Mouse (Mus musculus): Measurements from ENCODE around the gene Gm28038. TPM values are rescaled to one million over a fixed set of nuclear protein-coding genes. Genes with fewer than 3 reads are reported as not detected.

Gene Gm28038
- total RNA-seq, 1 experiment: not detected

DNA sequence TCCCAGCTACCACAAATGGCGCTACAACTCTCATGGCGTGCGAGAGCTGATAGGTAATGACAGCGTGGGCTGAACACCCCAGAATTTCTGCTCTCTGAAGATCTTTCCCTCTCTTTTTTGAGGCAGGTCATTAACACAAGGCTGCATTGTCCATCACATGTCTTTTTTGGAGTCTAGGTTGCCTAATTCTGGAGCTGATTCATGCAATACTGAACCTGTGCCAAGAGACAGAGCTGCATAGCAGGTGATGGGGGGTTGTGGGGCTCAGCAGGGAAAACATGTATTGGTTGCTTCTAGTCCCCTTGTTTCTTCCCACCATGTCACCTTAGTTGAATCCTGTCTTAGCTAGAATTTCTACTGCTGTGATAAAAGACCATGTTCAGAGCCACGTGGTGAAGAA, 44.5 kb downstream of the Gm28038 start:
- Histone ChIP-seq H3K9ac (ENCODE audit: insufficient read depth, low read depth, low read length, poor library complexity, severe bottlenecking) (no peak overlapping the region), H3K9me3 (ENCODE audit: control insufficient read depth, insufficient read depth, low read depth, low read length) (no peaks in the 10 kb centered on the region), H3K4me1 (ENCODE audit: control insufficient read depth in 2 of 2, insufficient read depth in 2 of 2, low read length in 2 of 2, poor library complexity in 1 of 2) (no peaks in the 10 kb centered on the region), H3K36me3 (ENCODE audit: control insufficient read depth, insufficient read depth, low read length, poor library complexity, severe bottlenecking) (peaks cover 68% of the 10 kb centered on the region), H3K27ac (ENCODE audit: insufficient read depth, low read depth, low read length, poor library complexity, severe bottlenecking) (no peak overlapping the region), H3K4me3 (ENCODE audit: insufficient read depth in 1 of 2, low read depth in 1 of 2, low read length in 2 of 2, poor library complexity in 1 of 2, severe bottlenecking in 1 of 2) (no peak overlapping the region)
- no peak for TF ChIP-seq ZC3H11A (IDR thresholded peaks at IDR 0.05; ENCODE audit: borderline replicate concordance, low read depth, low read length)
- TF ChIP-seq HCFC1 (IDR thresholded peaks at IDR 0.05; ENCODE audit: borderline replicate concordance, insufficient read depth, low read length): no peak
- TF ChIP-seq CHD2 (IDR thresholded peaks at IDR 0.05; ENCODE audit: low read depth, low read length): no peak
- no peak for TF ChIP-seq ZNF384 (IDR thresholded peaks at IDR 0.05; ENCODE audit: low read depth, low read length)
- no peak for TF ChIP-seq MAFK (IDR thresholded peaks at IDR 0.05; ENCODE audit: insufficient read depth, low read depth, low read length)
- in situ Hi-C loops (cut with MboI; ENCODE audit: low sequenced_read_pairs in 2 of 2, unreplicated experiment in 2 of 2): no loop called here
- no peak for DNase-seq (ENCODE audit: low read depth, low spot score)

DNA sequence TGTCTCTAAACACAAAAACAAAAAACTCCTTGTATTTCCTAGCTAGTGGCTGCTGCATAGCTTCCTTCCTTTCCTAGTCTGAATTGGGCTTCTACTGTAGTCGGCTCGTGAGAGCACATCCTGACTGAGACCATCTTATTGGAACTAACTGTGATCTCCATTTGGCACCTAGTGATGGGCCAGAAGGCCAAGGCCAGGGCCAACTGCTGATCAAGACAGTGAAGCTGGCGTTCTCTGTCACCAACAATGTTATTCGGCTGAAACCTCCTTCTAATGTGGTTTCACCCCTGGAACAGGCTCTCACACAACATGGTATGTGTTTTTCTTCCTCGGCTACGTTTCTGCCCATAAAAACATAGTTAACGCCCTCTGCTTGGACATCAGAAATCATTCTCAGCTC, 46.4 kb downstream of the Gm28038 start:
- no peaks in the 10 kb centered on the region for H3K9me3 ChIP-seq (ENCODE audit: control insufficient read depth, insufficient read depth, low read depth, low read length)
- in situ Hi-C loops (cut with MboI; ENCODE audit: low sequenced_read_pairs in 2 of 2, unreplicated experiment in 2 of 2): no loop called here
- TF ChIP-seq ZC3H11A (IDR thresholded peaks at IDR 0.05; ENCODE audit: borderline replicate concordance, low read depth, low read length) (no peak), MAFK (IDR thresholded peaks at IDR 0.05; ENCODE audit: insufficient read depth, low read depth, low read length) (no peak), ZNF384 (IDR thresholded peaks at IDR 0.05; ENCODE audit: low read depth, low read length) (no peak), CHD2 (IDR thresholded peaks at IDR 0.05; ENCODE audit: low read depth, low read length) (no peak), HCFC1 (IDR thresholded peaks at IDR 0.05; ENCODE audit: borderline replicate concordance, insufficient read depth, low read length) (no peak)
- no peak overlapping the region for H3K4me3 ChIP-seq (ENCODE audit: insufficient read depth in 1 of 2, low read depth in 1 of 2, low read length in 2 of 2, poor library complexity in 1 of 2, severe bottlenecking in 1 of 2)
- no peak overlapping the region for H3K9ac ChIP-seq (ENCODE audit: insufficient read depth, low read depth, low read length, poor library complexity, severe bottlenecking)
- no peaks in the 10 kb centered on the region for H3K4me1 ChIP-seq (ENCODE audit: control insufficient read depth in 2 of 2, insufficient read depth in 2 of 2, low read length in 2 of 2, poor library complexity in 1 of 2)
- H3K27ac ChIP-seq (ENCODE audit: insufficient read depth, low read depth, low read length, poor library complexity, severe bottlenecking): no peak overlapping the region
- no peak for DNase-seq (ENCODE audit: low read depth, low spot score)
- H3K36me3 ChIP-seq (ENCODE audit: control insufficient read depth, insufficient read depth, low read length, poor library complexity, severe bottlenecking): peaks cover 71% of the 10 kb centered on the region

DNA sequence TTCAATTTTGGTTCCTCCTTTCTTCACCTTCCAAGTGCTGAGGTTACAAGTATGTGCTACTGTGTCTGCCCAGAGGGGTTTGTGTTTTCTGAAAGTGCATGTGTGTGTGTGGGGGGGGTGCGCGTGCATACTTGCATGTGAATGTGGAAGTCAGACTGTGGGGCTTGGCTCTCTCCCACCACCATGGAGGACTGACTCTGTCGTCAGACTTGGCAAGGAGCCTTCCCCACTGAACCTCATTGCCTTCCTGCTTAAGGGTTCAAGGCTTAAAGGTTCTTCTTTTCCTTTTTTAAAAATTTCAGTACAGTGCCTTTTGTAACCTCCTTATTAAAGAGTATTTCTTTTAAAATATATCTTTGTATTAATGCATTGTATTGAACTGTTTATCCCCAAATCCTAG, 47.9 kb downstream of the Gm28038 start:
- TF ChIP-seq HCFC1 (IDR thresholded peaks at IDR 0.05; ENCODE audit: borderline replicate concordance, insufficient read depth, low read length) (no peak), ZNF384 (IDR thresholded peaks at IDR 0.05; ENCODE audit: low read depth, low read length) (no peak), CHD2 (IDR thresholded peaks at IDR 0.05; ENCODE audit: low read depth, low read length) (no peak), MAFK (IDR thresholded peaks at IDR 0.05; ENCODE audit: insufficient read depth, low read depth, low read length) (no peak), ZC3H11A (IDR thresholded peaks at IDR 0.05; ENCODE audit: borderline replicate concordance, low read depth, low read length) (no peak)
- no peak for DNase-seq (ENCODE audit: low read depth, low spot score)
- H3K36me3 ChIP-seq (ENCODE audit: control insufficient read depth, insufficient read depth, low read length, poor library complexity, severe bottlenecking): peaks cover 71% of the 10 kb centered on the region
- H3K4me1 ChIP-seq (ENCODE audit: control insufficient read depth in 2 of 2, insufficient read depth in 2 of 2, low read length in 2 of 2, poor library complexity in 1 of 2): no peaks in the 10 kb centered on the region
- in situ Hi-C loops (cut with MboI; ENCODE audit: low sequenced_read_pairs in 2 of 2, unreplicated experiment in 2 of 2): no loop called here
- H3K27ac ChIP-seq (ENCODE audit: insufficient read depth, low read depth, low read length, poor library complexity, severe bottlenecking): no peak overlapping the region
- H3K9ac ChIP-seq (ENCODE audit: insufficient read depth, low read depth, low read length, poor library complexity, severe bottlenecking): no peak overlapping the region
- no peaks in the 10 kb centered on the region for H3K9me3 ChIP-seq (ENCODE audit: control insufficient read depth, insufficient read depth, low read depth, low read length)
- no peak overlapping the region for H3K4me3 ChIP-seq (ENCODE audit: insufficient read depth in 1 of 2, low read depth in 1 of 2, low read length in 2 of 2, poor library complexity in 1 of 2, severe bottlenecking in 1 of 2)

DNA sequence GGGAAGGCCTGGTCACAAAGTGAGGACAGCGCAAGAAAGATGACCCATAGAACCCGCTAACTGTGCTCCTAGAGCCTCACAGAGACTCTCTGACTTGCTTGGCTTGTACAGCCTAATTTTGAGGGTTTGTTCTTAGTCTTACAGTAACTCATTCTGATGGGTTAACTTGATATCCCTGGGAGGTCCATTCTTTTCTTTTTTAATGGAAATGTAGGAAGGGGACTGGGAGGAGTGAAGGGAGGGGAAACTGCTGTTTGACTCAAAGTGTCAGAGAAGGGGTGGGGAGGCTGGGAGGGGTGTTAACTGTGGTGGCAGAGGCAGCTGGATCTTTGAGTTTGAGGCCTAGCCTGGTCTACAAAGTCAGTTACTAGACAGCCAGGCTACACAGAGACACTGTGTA, 54.5 kb downstream of the Gm28038 start:
- in situ Hi-C loops (cut with MboI; ENCODE audit: low sequenced_read_pairs in 2 of 2, unreplicated experiment in 2 of 2): no loop called here
- H3K27ac ChIP-seq (ENCODE audit: insufficient read depth, low read depth, low read length, poor library complexity, severe bottlenecking): peak overlapping the region; percentile 21; the same call in 1 of the 2 replicates

More for the DNA sequence above, 54.5 kb downstream of the Gm28038 start:
- Histone ChIP-seq H3K9ac (ENCODE audit: insufficient read depth, low read depth, low read length, poor library complexity, severe bottlenecking) (no peak overlapping the region), H3K4me3 (ENCODE audit: insufficient read depth in 1 of 2, low read depth in 1 of 2, low read length in 2 of 2, poor library complexity in 1 of 2, severe bottlenecking in 1 of 2) (no peak overlapping the region), H3K9me3 (ENCODE audit: control insufficient read depth, insufficient read depth, low read depth, low read length) (no peaks in the 10 kb centered on the region), H3K4me1 (ENCODE audit: control insufficient read depth in 2 of 2, insufficient read depth in 2 of 2, low read length in 2 of 2, poor library complexity in 1 of 2) (peaks cover 4 to 21% of the 10 kb centered on the region in 2 experiments), H3K36me3 (ENCODE audit: control insufficient read depth, insufficient read depth, low read length, poor library complexity, severe bottlenecking) (peaks cover 81% of the 10 kb centered on the region)
- peak; percentile 85 for DNase-seq (ENCODE audit: low read depth, low spot score)
- TF ChIP-seq HCFC1 (IDR thresholded peaks at IDR 0.05; ENCODE audit: borderline replicate concordance, insufficient read depth, low read length) (no peak), ZNF384 (IDR thresholded peaks at IDR 0.05; ENCODE audit: low read depth, low read length) (no peak), CHD2 (IDR thresholded peaks at IDR 0.05; ENCODE audit: low read depth, low read length) (no peak), ZC3H11A (IDR thresholded peaks at IDR 0.05; ENCODE audit: borderline replicate concordance, low read depth, low read length) (no peak), MAFK (IDR thresholded peaks at IDR 0.05; ENCODE audit: insufficient read depth, low read depth, low read length) (no peak)

Data from ES-E14 (cell line).